Mouse (Mus musculus): ENCODE measurements around the gene Fhl3. TPM values are rescaled to one million over a fixed set of nuclear protein-coding genes. Genes with fewer than 3 reads are reported as not detected.
A peak's percentile ranks its signal among the peaks of the same experiment; 100 is the strongest.

The Fhl3 gene
- polyA plus RNA-seq, 1 experiment from 2014 or later = 3.9 TPM

GRCm38 (mm10) chr4:124663034-124663433, 37.5 kb upstream of the Fhl3 start:
- Histone ChIP-seq H3K9ac (ENCODE audit: low read length) (no peak overlapping the region), H3K4me1 (ENCODE audit: control insufficient read depth, insufficient read depth, low read length) (peaks cover 44% of the 10 kb centered on the region), H3K4me2 (no peak overlapping the region), H3K36me3 (ENCODE audit: control insufficient read depth, insufficient read depth, low read length) (no peaks in the 10 kb centered on the region), H3K4me3 (ENCODE audit: low read depth, low read length) (no peak overlapping the region), H3K9me3 (ENCODE audit: control insufficient read depth, low read length) (no peaks in the 10 kb centered on the region), H3K27ac (ENCODE audit: low read depth, low read length) (no peak overlapping the region), H3K27me3 (ENCODE audit: control insufficient read depth, insufficient read depth, low read length) (peaks cover 45% of the 10 kb centered on the region)
- DNase-seq (ENCODE audit: low spot score, missing footprints) (peak; percentile 90), ATAC-seq (ENCODE audit: low FRiP score) (no peak)
- WGBS = 53% methylated on average over 3 of the region's 3 CpGs

- 72% methylated on average over 9 of the region's 9 CpGs for WGBS
These were observed 36.3 kb upstream of the Fhl3 start for GRCm38 (mm10) chr4:124664185-124664584.

GRCm38 (mm10) chr4:124664604-124665003, 35.9 kb upstream of the Fhl3 start:
- peaks cover 50% of the 10 kb centered on the region for H3K4me1 ChIP-seq (ENCODE audit: control insufficient read depth, insufficient read depth, low read length)
- WGBS = 76% methylated on average over 15 of the region's 15 CpGs
- DNase-seq (ENCODE audit: low spot score, missing footprints) (no peak), ATAC-seq (ENCODE audit: low FRiP score) (no peak)
- peaks cover 34% of the 10 kb centered on the region for H3K27me3 ChIP-seq (ENCODE audit: control insufficient read depth, insufficient read depth, low read length)
- H3K4me3 ChIP-seq (ENCODE audit: low read depth, low read length) = no peak overlapping the region
- H3K9me3 ChIP-seq (ENCODE audit: control insufficient read depth, low read length) = no peaks in the 10 kb centered on the region
- H3K9ac ChIP-seq (ENCODE audit: low read length) = no peak overlapping the region
- H3K36me3 ChIP-seq (ENCODE audit: control insufficient read depth, insufficient read depth, low read length) = no peaks in the 10 kb centered on the region
- H3K27ac ChIP-seq (ENCODE audit: low read depth, low read length) = no peak overlapping the region; the same call in 1 of the 2 replicates
- no peak overlapping the region for H3K4me2 ChIP-seq

More at GRCm38 (mm10) chr4:124664185-124664584, 36.3 kb upstream of the Fhl3 start:
- Histone ChIP-seq H3K4me1 (ENCODE audit: control insufficient read depth, insufficient read depth, low read length) (peaks cover 52% of the 10 kb centered on the region), H3K9ac (ENCODE audit: low read length) (no peak overlapping the region), H3K4me3 (ENCODE audit: low read depth, low read length) (no peak overlapping the region), H3K9me3 (ENCODE audit: control insufficient read depth, low read length) (no peaks in the 10 kb centered on the region), H3K36me3 (ENCODE audit: control insufficient read depth, insufficient read depth, low read length) (no peaks in the 10 kb centered on the region), H3K27ac (ENCODE audit: low read depth, low read length) (no peak overlapping the region; the same call in 1 of the 2 replicates), H3K4me2 (no peak overlapping the region), H3K27me3 (ENCODE audit: control insufficient read depth, insufficient read depth, low read length) (peaks cover 36% of the 10 kb centered on the region)
- DNase-seq (ENCODE audit: low spot score, missing footprints) (no peak), ATAC-seq (ENCODE audit: low FRiP score) (no peak)

GRCm38 (mm10) chr4:124667476-124668033, 32.9 kb upstream of the Fhl3 start:
- H3K27me3 ChIP-seq (ENCODE audit: control insufficient read depth, insufficient read depth, low read length) = peaks cover 21% of the 10 kb centered on the region
- DNase-seq (ENCODE audit: low spot score, missing footprints) (peak; percentile 94), ATAC-seq (ENCODE audit: low FRiP score) (peak; percentile 57)
- WGBS = 11% methylated on average over 14 of the region's 14 CpGs
- H3K9me3 ChIP-seq (ENCODE audit: control insufficient read depth, low read length) = no peaks in the 10 kb centered on the region
- H3K9ac ChIP-seq (ENCODE audit: low read length) = peak overlapping the region; percentile 46
- H3K36me3 ChIP-seq (ENCODE audit: control insufficient read depth, insufficient read depth, low read length) = no peaks in the 10 kb centered on the region
- H3K4me3 ChIP-seq (ENCODE audit: low read depth, low read length) = no peak overlapping the region
- peak overlapping the region; percentile 38 for H3K4me2 ChIP-seq
- H3K4me1 ChIP-seq (ENCODE audit: control insufficient read depth, insufficient read depth, low read length) = peaks cover 40% of the 10 kb centered on the region
- H3K27ac ChIP-seq (ENCODE audit: low read depth, low read length) = peak overlapping the region; percentile 55

GRCm38 (mm10) chr4:124668078-124668477, 32.4 kb upstream of the Fhl3 start:
- H3K27ac ChIP-seq (ENCODE audit: low read depth, low read length) = peak overlapping the region; percentile 55
- WGBS = 4% methylated on average over 8 of the region's 8 CpGs
- H3K36me3 ChIP-seq (ENCODE audit: control insufficient read depth, insufficient read depth, low read length) = no peaks in the 10 kb centered on the region
- H3K9ac ChIP-seq (ENCODE audit: low read length) = peak overlapping the region; percentile 46
- H3K27me3 ChIP-seq (ENCODE audit: control insufficient read depth, insufficient read depth, low read length) = peaks cover 18% of the 10 kb centered on the region
- H3K4me2 ChIP-seq = peak overlapping the region; percentile 38
- no peaks in the 10 kb centered on the region for H3K9me3 ChIP-seq (ENCODE audit: control insufficient read depth, low read length)
- ATAC-seq (ENCODE audit: low FRiP score) (peak; percentile 93), DNase-seq (ENCODE audit: low spot score, missing footprints) (peak; percentile 94)
- H3K4me1 ChIP-seq (ENCODE audit: control insufficient read depth, insufficient read depth, low read length) = peaks cover 42% of the 10 kb centered on the region
- H3K4me3 ChIP-seq (ENCODE audit: low read depth, low read length) = no peak overlapping the region

GRCm38 (mm10) chr4:124670232-124670631, 30.3 kb upstream of the Fhl3 start:
- ATAC-seq (ENCODE audit: low FRiP score) (no peak), DNase-seq (ENCODE audit: low spot score, missing footprints) (no peak)
- H3K9me3 ChIP-seq (ENCODE audit: control insufficient read depth, low read length) = no peaks in the 10 kb centered on the region
- WGBS = 60% methylated on average over 8 of the region's 8 CpGs
- H3K9ac ChIP-seq (ENCODE audit: low read length) = no peak overlapping the region
- peaks cover 51% of the 10 kb centered on the region for H3K4me1 ChIP-seq (ENCODE audit: control insufficient read depth, insufficient read depth, low read length)
- H3K27ac ChIP-seq (ENCODE audit: low read depth, low read length) = no peak overlapping the region
- H3K27me3 ChIP-seq (ENCODE audit: control insufficient read depth, insufficient read depth, low read length) = peaks cover 16% of the 10 kb centered on the region
- H3K36me3 ChIP-seq (ENCODE audit: control insufficient read depth, insufficient read depth, low read length) = no peaks in the 10 kb centered on the region
- no peak overlapping the region for H3K4me2 ChIP-seq
- H3K4me3 ChIP-seq (ENCODE audit: low read depth, low read length) = no peak overlapping the region

GRCm38 (mm10) chr4:124671583-124671982, 28.9 kb upstream of the Fhl3 start:
- H3K27me3 ChIP-seq (ENCODE audit: control insufficient read depth, insufficient read depth, low read length) = peaks cover 6% of the 10 kb centered on the region
- no peak overlapping the region for H3K4me3 ChIP-seq (ENCODE audit: low read depth, low read length)

GRCm38 (mm10) chr4:124672347-124673320, 27.9 kb upstream of the Fhl3 start:
- Histone ChIP-seq H3K27me3 (ENCODE audit: control insufficient read depth, insufficient read depth, low read length) (no peaks in the 10 kb centered on the region; the same call in none of the 2 replicates), H3K9ac (ENCODE audit: low read length) (peak overlapping the region; percentile 32), H3K4me3 (ENCODE audit: low read depth, low read length) (0 out of 2 replicates have a peak overlapping the region, but pooled peaks have one; percentile 9), H3K36me3 (ENCODE audit: control insufficient read depth, insufficient read depth, low read length) (no peaks in the 10 kb centered on the region), H3K4me1 (ENCODE audit: control insufficient read depth, insufficient read depth, low read length) (peaks cover 44% of the 10 kb centered on the region), H3K4me2 (peak overlapping the region; percentile 44), H3K27ac (ENCODE audit: low read depth, low read length) (no peak overlapping the region), H3K9me3 (ENCODE audit: control insufficient read depth, low read length) (no peaks in the 10 kb centered on the region)
- 4% methylated on average over 25 of the region's 31 CpGs for WGBS
- ATAC-seq (ENCODE audit: low FRiP score) (peak; percentile 40), DNase-seq (ENCODE audit: low spot score, missing footprints) (peak; percentile 93)

More at GRCm38 (mm10) chr4:124671583-124671982, 28.9 kb upstream of the Fhl3 start:
- no peaks in the 10 kb centered on the region for H3K9me3 ChIP-seq (ENCODE audit: control insufficient read depth, low read length)
- no peak for ATAC-seq (ENCODE audit: low FRiP score)
- H3K4me2 ChIP-seq = peak overlapping the region; percentile 44; the same call in 1 of the 2 replicates
- 39% methylated on average over 7 of the region's 7 CpGs for WGBS
- no peaks in the 10 kb centered on the region for H3K36me3 ChIP-seq (ENCODE audit: control insufficient read depth, insufficient read depth, low read length)
- no peak overlapping the region for H3K27ac ChIP-seq (ENCODE audit: low read depth, low read length)
- peaks cover 51% of the 10 kb centered on the region for H3K4me1 ChIP-seq (ENCODE audit: control insufficient read depth, insufficient read depth, low read length)
- DNase-seq (ENCODE audit: low spot score, missing footprints) = peak; percentile 88
- H3K9ac ChIP-seq (ENCODE audit: low read length) = no peak overlapping the region; the same call in 1 of the 2 replicates

All from midbrain, embryonic 11.5 days (tissue).